Mouse (Mus musculus) lung, postnatal 14 days (tissue): Measurements from ENCODE around the gene Cc2d1a.
A peak's percentile ranks its signal among the peaks of the same experiment; 100 is the strongest.

Source experiments
- DNase-seq: peaks from one replicate; pipeline ENCODE4 v3.0.0; 2021

The Cc2d1a gene

GRCm38 (mm10) chr8:84147769-84148530 lies at the start of gene Cc2d1a, which contains the start of gene 4930432K21Rik:
Cc2d1a (minus strand) TSS chr8:84147936.
4930432K21Rik (plus strand) TSS chr8:84148025.
- DNase-seq, result peak; percentile 94

- peak; percentile 93 for DNase-seq
Observed at GRCm38 (mm10) chr8:84197141-84197921, 49.6 kb upstream of the Cc2d1a start.

- no peak for DNase-seq
Observed at GRCm38 (mm10) chr8:84194224-84194743, 46.5 kb upstream of the Cc2d1a start.

GRCm38 (mm10) chr8:84193566-84193965 lies 45.8 kb upstream of the Cc2d1a start:
- DNase-seq, result no peak

- no peak for DNase-seq
Observed at GRCm38 (mm10) chr8:84193161-84193560, 45.4 kb upstream of the Cc2d1a start.

GRCm38 (mm10) chr8:84192555-84192954 lies 44.8 kb upstream of the Cc2d1a start:
- peak; percentile 92 for DNase-seq

- DNase-seq, result peak; percentile 84
Observed at GRCm38 (mm10) chr8:84192023-84192422, 44.3 kb upstream of the Cc2d1a start.

GRCm38 (mm10) chr8:84190191-84190867 lies 42.6 kb upstream of the Cc2d1a start:
- DNase-seq, result no peak

GRCm38 (mm10) chr8:84189603-84190002 lies 41.9 kb upstream of the Cc2d1a start:
- peak; percentile 61 for DNase-seq

GRCm38 (mm10) chr8:84188671-84189070 lies 40.9 kb upstream of the Cc2d1a start:
- no peak for DNase-seq

- DNase-seq, result peak; percentile 74
Observed at GRCm38 (mm10) chr8:84187065-84187755, 39.5 kb upstream of the Cc2d1a start.

GRCm38 (mm10) chr8:84186547-84186946 lies 38.8 kb upstream of the Cc2d1a start:
- DNase-seq, result peak; percentile 86

GRCm38 (mm10) chr8:84185117-84185516 lies 37.4 kb upstream of the Cc2d1a start, which contains the start of gene Nanos3:
Nanos3 (minus strand) TSS chr8:84185217.
- no peak for DNase-seq

- no peak for DNase-seq
Observed at GRCm38 (mm10) chr8:84184085-84185043, 36.6 kb upstream of the Cc2d1a start.

GRCm38 (mm10) chr8:84183261-84184084 lies 35.7 kb upstream of the Cc2d1a start:
- DNase-seq, result peak; percentile 42

- no peak for DNase-seq
Observed at GRCm38 (mm10) chr8:84182833-84183232, 35.1 kb upstream of the Cc2d1a start.

GRCm38 (mm10) chr8:84180530-84181190 lies 32.9 kb upstream of the Cc2d1a start:
- peak; percentile 54 for DNase-seq

GRCm38 (mm10) chr8:84179946-84180345 lies 32.2 kb upstream of the Cc2d1a start:
- no peak for DNase-seq

- no peak for DNase-seq
Observed at GRCm38 (mm10) chr8:84178592-84178991, 30.9 kb upstream of the Cc2d1a start.

- DNase-seq, result no peak
Observed at GRCm38 (mm10) chr8:84177405-84177804, 29.7 kb upstream of the Cc2d1a start.
